Mouse (Mus musculus) layer of hippocampus, adult 8-10 months (tissue): ENCODE results near the gene Prpf19. TPM values are rescaled to one million over a fixed set of nuclear protein-coding genes. Genes with fewer than 3 reads are reported as not detected.

Experiments used
- DNase-seq, 2 experiments: peaks; one replicate each; pipeline ENCODE4 v3.0.0; 2022; ENCODE audit warnings: low spot score in 2 of 2
- total RNA-seq, 4 experiments: library from RNA; stranded (reverse); gene quantifications; 2 replicates each; pipeline ENCODE4 v1.2.4; 2022

The Prpf19 gene
- total RNA-seq, 4 experiments from 2014 or later = 188 to 216 (median 197) TPM

- DNase-seq = no peak
Observed at GRCm38 (mm10) chr19:10936077-10936476, 41.0 kb downstream of the Prpf19 start.

- DNase-seq = no peak
Observed at GRCm38 (mm10) chr19:10937110-10937563, 42.1 kb downstream of the Prpf19 start, which contains the start of gene Ptgdr2. Ptgdr2 (plus strand) TSS chr19:10937160.

- DNase-seq = no peak
Observed at GRCm38 (mm10) chr19:10938771-10939170, 43.7 kb downstream of the Prpf19 start.

GRCm38 (mm10) chr19:10940097-10940800, 45.2 kb downstream of the Prpf19 start:
- peak; percentile 39 to 73 for DNase-seq

GRCm38 (mm10) chr19:10940801-10941457, 45.9 kb downstream of the Prpf19 start:
- DNase-seq = no peak

GRCm38 (mm10) chr19:10943955-10944354, 48.9 kb downstream of the Prpf19 start:
- DNase-seq = no peak

- no peak for DNase-seq
Observed at GRCm38 (mm10) chr19:10946506-10946905, 51.5 kb downstream of the Prpf19 start.

- no peak for DNase-seq
Observed at GRCm38 (mm10) chr19:10947219-10947618, 52.2 kb downstream of the Prpf19 start.

- peak in 1 of 2 experiments; percentile 20 for DNase-seq
Observed at GRCm38 (mm10) chr19:10948416-10948815, 53.4 kb downstream of the Prpf19 start.

- peak; percentile 95 to 97 for DNase-seq
Observed at GRCm38 (mm10) chr19:10949112-10949511, 54.1 kb downstream of the Prpf19 start, which contains the start of gene Ccdc86. Ccdc86 (minus strand) TSS chr19:10949266.

GRCm38 (mm10) chr19:10949558-10949957, 54.5 kb downstream of the Prpf19 start:
- no peak for DNase-seq

- DNase-seq = peak in 1 of 2 experiments; percentile 21
Observed at GRCm38 (mm10) chr19:10952021-10952939, 57.2 kb downstream of the Prpf19 start.

Other genes with a start within 250 kb of the Prpf19 start
- gene Pga5, start 217.2 kb upstream of the Prpf19 start, total RNA-seq = not detected
- gene Vps37c, start 206.5 kb upstream of the Prpf19 start, total RNA-seq = 10 to 100 TPM; 18.0 to 22.6 (median 20.7) TPM
- gene Cd5, start 156.2 kb upstream of the Prpf19 start, total RNA-seq = under 1 TPM in 3 of 4 experiments, not detected in 1; 0.14 to 0.59 (median 0.58) TPM
- under 1 TPM in 3 of 4 experiments, not detected in 1; 0.16 to 0.20 (median 0.18) TPM for gene Cd6, start 65.2 kb upstream of the Prpf19 start, total RNA-seq
- gene Slc15a3, start 55.5 kb upstream of the Prpf19 start, total RNA-seq = 10 to 100 TPM in 2 of 4 experiments, 1 to 10 TPM in 2; 1.1 to 19.4 (median 6.8) TPM
- gene Tmem132a, start 25.3 kb upstream of the Prpf19 start, total RNA-seq = 100 to 1,000 TPM; 132 to 156 (median 148) TPM
- 10 to 100 TPM; 48.5 to 57.8 (median 54.0) TPM for gene Tmem109, start 13.2 kb upstream of the Prpf19 start, total RNA-seq
- gene Zp1, start 25.4 kb downstream of the Prpf19 start, total RNA-seq = not detected
- gene Ptgdr2, start 41.9 kb downstream of the Prpf19 start, total RNA-seq = under 1 TPM in 2 of 4 experiments, not detected in 2; 0.16 to 0.35 TPM
- gene Ccdc86, start 54.0 kb downstream of the Prpf19 start, total RNA-seq = 10 to 100 TPM in 2 of 4 experiments, 1 to 10 TPM in 2; 8.1 to 10.5 (median 9.8) TPM
- not detected for gene Ms4a10, start 79.4 kb downstream of the Prpf19 start, total RNA-seq
- not detected for gene Ms4a15, start 98.0 kb downstream of the Prpf19 start, total RNA-seq
- gene Ms4a18, start 122.8 kb downstream of the Prpf19 start, total RNA-seq = not detected
- not detected for gene Ms4a8a, start 185.9 kb downstream of the Prpf19 start, total RNA-seq
- gene 1700017D01Rik, start 235.6 kb downstream of the Prpf19 start, total RNA-seq = not detected